ENCODE assay signal across 9 mouse cellular contexts in genomic region chr4:87140901-87141300, GRCm38 (mm10).
DNase-seq lines count a peak whose midpoint lies in the region; ATAC-seq lines count a peak whose summit lies in the region.
"Had no signal": no experiment of that assay in that cellular context is flagged by ENCODE, and none has a peak within 500 bp of the region (broad histone marks: within the 10 kb centered on the region; RNA-seq: fewer than 3 reads in every experiment).

No protein-coding gene starts in this region.

- DNase-seq in cerebellum, adult 11 months: peak; percentile 16
- DNase-seq in kidney, postnatal 14 days: peak; percentile 12
- peak; percentile 32 to 46 for DNase-seq in cerebellum, postnatal 36 days
- DNase-seq in ovary, adult 18-20 months (ENCODE audit: low spot score): peak; percentile 5
- DNase-seq: lung, postnatal 14 days had no signal

- no peaks in the 10 kb centered on the region for H3K27me3 ChIP-seq in kidney, embryonic 14.5 days (ENCODE audit: control insufficient read depth, insufficient read depth, low read length)
- no peaks in the 10 kb centered on the region for H3K27me3 ChIP-seq in intestine, embryonic 15.5 days (replicated peaks)

- ATAC-seq in cerebellum, adult (ENCODE audit: insufficient number of reproducible peaks, low FRiP score, low TSS enrichment): no peak
- no peak for ATAC-seq in kidney, embryonic 14.5 days (ENCODE audit: low FRiP score, low TSS enrichment)
- ATAC-seq in megakaryocyte progenitor cell, adult 5-6 weeks (replicated peaks; ENCODE audit: poor library complexity): no peak
- no peak for ATAC-seq in intestine, embryonic 15.5 days

- WGBS in kidney, embryonic 14.5 days: 80% methylated on average over 3 of the region's 3 CpGs
- 71% methylated on average over 3 of the region's 3 CpGs for WGBS in intestine, embryonic 15.5 days

- no peak overlapping the region for H3K9ac ChIP-seq in kidney, embryonic 14.5 days (ENCODE audit: low read depth, low read length)
- H3K9ac ChIP-seq in intestine, embryonic 15.5 days: no peak overlapping the region

- no peak overlapping the region for H3K4me3 ChIP-seq in kidney, embryonic 14.5 days (ENCODE audit: low read length)
- no peak overlapping the region for H3K4me3 ChIP-seq in intestine, embryonic 15.5 days (replicated peaks)

- H3K36me3 ChIP-seq in kidney, embryonic 14.5 days (ENCODE audit: control insufficient read depth, insufficient read depth, low read length): no peaks in the 10 kb centered on the region
- no peaks in the 10 kb centered on the region for H3K36me3 ChIP-seq in intestine, embryonic 15.5 days

- no peak overlapping the region for H3K27ac ChIP-seq in kidney, embryonic 14.5 days (ENCODE audit: low read depth, low read length)
- no peak overlapping the region for H3K27ac ChIP-seq in intestine, embryonic 15.5 days

- no peak overlapping the region for H3K4me2 ChIP-seq in kidney, embryonic 14.5 days (replicated peaks; ENCODE audit: low read depth, low read length)
- H3K4me2 ChIP-seq in intestine, embryonic 15.5 days (replicated peaks): no peak overlapping the region

- H3K4me1 ChIP-seq in kidney, embryonic 14.5 days (ENCODE audit: control insufficient read depth, insufficient read depth, low read length): no peaks in the 10 kb centered on the region
- H3K4me1 ChIP-seq in intestine, embryonic 15.5 days (replicated peaks): no peaks in the 10 kb centered on the region

- H3K9me3 ChIP-seq in kidney, embryonic 14.5 days (ENCODE audit: control insufficient read depth, low read length): no peaks in the 10 kb centered on the region
- H3K9me3 ChIP-seq in intestine, embryonic 15.5 days: no peaks in the 10 kb centered on the region
